Mouse (Mus musculus) lung, embryonic 14.5 days (tissue): ENCODE measurements at regions not wholly inside any gene's neighbourhood (a gene's known extent, or its start where the extent isn't known, plus 50 kb on each side); places are given as distances from the start of the nearest gene placed in this dataset.

Experiments
- ATAC-seq: fragments of 200-750 bp; cut with Nextera tagmentation; 2 replicates; pipeline ENCODE4 v1.8.0; 2017; ENCODE audit warnings: mild to moderate bottlenecking, moderate TSS enrichment, moderate library complexity; ENCODE audit not compliant: insufficient read depth
- DNase-seq: peaks from one replicate; pipeline ENCODE4 v3.0.0-alpha.2; 2015
- H3K27ac ChIP-seq: fragments of 300-500 bp; sonication (generic); 2 replicates; pipeline ENCODE4 v1.5.1; 2014; ENCODE audit warnings: low read depth, mild to moderate bottlenecking, moderate library complexity
- H3K27me3 ChIP-seq: fragments of 300-500 bp; sonication (generic); 2 replicates; pipeline ENCODE4 v1.6.1; 2014; ENCODE audit warnings: low read length, control low read depth; ENCODE audit not compliant: insufficient read depth
- H3K36me3 ChIP-seq: fragments of 300-500 bp; sonication (generic); 2 replicates; pipeline ENCODE4 v1.6.1; 2014; ENCODE audit warnings: control low read depth; ENCODE audit not compliant: insufficient read depth
- H3K4me1 ChIP-seq: fragments of 300-500 bp; sonication (generic); 2 replicates; pipeline ENCODE4 v1.6.1; 2014; ENCODE audit warnings: antibody characterized with exemption, control low read depth; ENCODE audit not compliant: insufficient read depth
- H3K4me2 ChIP-seq: fragments of 300-500 bp; sonication (generic); 2 replicates; pipeline ENCODE4 v1.6.1; 2014; ENCODE audit warnings: mild to moderate bottlenecking
- H3K4me3 ChIP-seq: fragments of 300-500 bp; sonication (generic); 2 replicates; pipeline ENCODE4 v1.5.1; 2014; ENCODE audit warnings: low read depth, low read length
- H3K9ac ChIP-seq: fragments of 300-500 bp; sonication (generic); 2 replicates; pipeline ENCODE4 v1.6.1; 2014
- H3K9me3 ChIP-seq: fragments of 300-500 bp; sonication (generic); 2 replicates; pipeline ENCODE4 v1.6.1; 2016; ENCODE audit warnings: low read depth, low read length, control low read depth
- CTCF ChIP-seq: IDR thresholded peaks from 2 replicates; pipeline ENCODE4 v1.5.1; 2016; ENCODE audit warnings: antibody characterized with exemption, low read depth
- WGBS: fragments of 180-500 bp; shearing (Covaris S2); extraction: QIAGEN DNeasy Blood & Tissue Kit; methylation state at CpG from one replicate; pipeline ENCODE4 v1.1.7; 2014; 5-methylcytosine and 5-hydroxymethylcytosine counted together

GRCm38 (mm10) chr1:32866111-32866510 is 319.0 kb upstream of the Gm5415 start:
- Histone ChIP-seq H3K27me3 (no peaks in the 10 kb centered on the region), H3K4me2 (no peak overlapping the region), H3K9me3 (no peaks in the 10 kb centered on the region; the same call in 1 of the 2 replicates), H3K9ac (no peak overlapping the region), H3K27ac (no peak overlapping the region), H3K4me3 (no peak overlapping the region), H3K4me1 (no peaks in the 10 kb centered on the region), H3K36me3 (no peaks in the 10 kb centered on the region)
- ATAC-seq, result no peak
- no peak for DNase-seq
- no peak for TF ChIP-seq CTCF
- WGBS, result 80% methylated on average over 1 of the region's 1 CpGs

GRCm38 (mm10) chr1:32858040-32858439 is 310.9 kb upstream of the Gm5415 start:
- no peaks in the 10 kb centered on the region for H3K4me1 ChIP-seq
- H3K9me3 ChIP-seq, result no peaks in the 10 kb centered on the region
- no peak overlapping the region for H3K9ac ChIP-seq
- H3K4me2 ChIP-seq, result no peak overlapping the region
- no peak for TF ChIP-seq CTCF
- 61% methylated on average over 1 of the region's 1 CpGs for WGBS
- no peaks in the 10 kb centered on the region for H3K27me3 ChIP-seq
- ATAC-seq, result no peak
- H3K4me3 ChIP-seq, result no peak overlapping the region
- DNase-seq, result no peak
- no peaks in the 10 kb centered on the region for H3K36me3 ChIP-seq
- H3K27ac ChIP-seq, result no peak overlapping the region
